Mouse (Mus musculus): ENCODE data around the gene Gm27179.
"Not testable (repeated sequence)": the region's sequence is repeated elsewhere in the genome, so short reads cannot be mapped to it uniquely, and the experiment has no call there.

DNA sequence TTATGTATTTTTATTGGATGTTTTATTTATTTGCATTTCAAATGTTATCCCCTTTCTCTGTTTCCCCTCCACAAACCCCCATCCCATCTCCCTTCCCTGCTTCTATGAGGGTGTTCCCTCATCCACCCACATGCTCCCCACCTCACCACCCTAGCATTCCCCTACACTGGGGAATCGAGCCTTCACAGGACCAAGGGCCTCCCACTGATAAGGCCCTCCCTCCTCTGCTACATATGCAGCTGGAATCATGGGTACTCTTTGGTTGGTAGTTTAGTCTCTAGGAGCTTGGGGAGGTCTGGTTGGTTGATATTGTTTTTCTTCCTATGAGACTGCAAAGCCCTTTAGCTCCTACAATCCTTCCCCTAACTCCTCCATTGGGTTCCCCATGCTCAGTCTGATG is 13.9 kb upstream of the Gm27179 start:
- TF ChIP-seq MAFK (IDR thresholded peaks at IDR 0.05; ENCODE audit: insufficient read depth, low read depth, low read length); ZC3H11A (IDR thresholded peaks at IDR 0.05; ENCODE audit: borderline replicate concordance, low read depth, low read length); CHD2 (IDR thresholded peaks at IDR 0.05; ENCODE audit: low read depth, low read length); HCFC1 (IDR thresholded peaks at IDR 0.05; ENCODE audit: borderline replicate concordance, insufficient read depth, low read length): not testable (repeated sequence)

All from ES-E14 (cell line).